Mouse (Mus musculus): Measurements from ENCODE around the gene Arhgef15. TPM values are rescaled to one million over a fixed set of nuclear protein-coding genes. Genes with fewer than 3 reads are reported as not detected.
A peak's percentile ranks its signal among the peaks of the same experiment; 100 is the strongest.

Arhgef15 gene
- total RNA-seq, 2 experiments from 2014 or later, result 0.04 TPM; not detected in 1

- ATAC-seq (replicated peaks; ENCODE audit: poor library complexity), result no peak
Measured at GRCm38 (mm10) chr11:68926981-68927380, 30.3 kb downstream of the Arhgef15 start, which contains the start of gene Odf4. TSS of gene Odf4 (minus strand) at chr11:68927081.

GRCm38 (mm10) chr11:68924749-68925148 is 32.5 kb downstream of the Arhgef15 start:
- ATAC-seq (replicated peaks; ENCODE audit: poor library complexity), result no peak

GRCm38 (mm10) chr11:68923191-68923590 is 34.1 kb downstream of the Arhgef15 start:
- ATAC-seq (replicated peaks; ENCODE audit: poor library complexity), result no peak

GRCm38 (mm10) chr11:68914566-68914965 is 42.7 kb downstream of the Arhgef15 start:
- ATAC-seq (replicated peaks; ENCODE audit: poor library complexity), result peak; percentile 79

- ATAC-seq (replicated peaks; ENCODE audit: poor library complexity), result no peak
Measured at GRCm38 (mm10) chr11:68911531-68912177, 45.6 kb downstream of the Arhgef15 start.

- ATAC-seq (replicated peaks; ENCODE audit: poor library complexity), result no peak
Measured at GRCm38 (mm10) chr11:68908846-68909503, 48.3 kb downstream of the Arhgef15 start.

- 0 out of 2 replicates have a peak, but pooled peaks have one; percentile 3 for ATAC-seq (replicated peaks; ENCODE audit: poor library complexity)
Measured at GRCm38 (mm10) chr11:68907251-68907650, 50.0 kb downstream of the Arhgef15 start.

GRCm38 (mm10) chr11:68906461-68906790 is 50.9 kb downstream of the Arhgef15 start:
- ATAC-seq (replicated peaks; ENCODE audit: poor library complexity), result no peak

GRCm38 (mm10) chr11:68905665-68906460 is 51.4 kb downstream of the Arhgef15 start:
- ATAC-seq (replicated peaks; ENCODE audit: poor library complexity), result no peak

- ATAC-seq (replicated peaks; ENCODE audit: poor library complexity), result no peak
Measured at GRCm38 (mm10) chr11:68905138-68905531, 52.1 kb downstream of the Arhgef15 start.

GRCm38 (mm10) chr11:68904375-68905137 is 52.7 kb downstream of the Arhgef15 start:
- ATAC-seq (replicated peaks; ENCODE audit: poor library complexity), result peak; percentile 38

GRCm38 (mm10) chr11:68903775-68904174 is 53.5 kb downstream of the Arhgef15 start:
- no peak for ATAC-seq (replicated peaks; ENCODE audit: poor library complexity)

GRCm38 (mm10) chr11:68902823-68903222 is 54.5 kb downstream of the Arhgef15 start:
- ATAC-seq (replicated peaks; ENCODE audit: poor library complexity), result no peak

- no peak for ATAC-seq (replicated peaks; ENCODE audit: poor library complexity)
Measured at GRCm38 (mm10) chr11:68902367-68902766, 54.9 kb downstream of the Arhgef15 start.

- ATAC-seq (replicated peaks; ENCODE audit: poor library complexity), result no peak
Measured at GRCm38 (mm10) chr11:68902047-68902364, 55.3 kb downstream of the Arhgef15 start.

- peak; percentile 85 for ATAC-seq (replicated peaks; ENCODE audit: poor library complexity)
Measured at GRCm38 (mm10) chr11:68901351-68902046, 55.8 kb downstream of the Arhgef15 start, which contains the start of gene Rpl26. TSS of gene Rpl26 (plus strand) at chr11:68901583.

- no peak for ATAC-seq (replicated peaks; ENCODE audit: poor library complexity)
Measured at GRCm38 (mm10) chr11:68900519-68901350, 56.5 kb downstream of the Arhgef15 start.

- no peak for ATAC-seq (replicated peaks; ENCODE audit: poor library complexity)
Measured at GRCm38 (mm10) chr11:68899815-68900214, 57.5 kb downstream of the Arhgef15 start.

- peak; percentile 15; the same call in 1 of the 2 replicates for ATAC-seq (replicated peaks; ENCODE audit: poor library complexity)
Measured at GRCm38 (mm10) chr11:68898790-68899189, 58.5 kb downstream of the Arhgef15 start.
